Mouse (Mus musculus) MEL (cell line): Measurements from ENCODE around the gene Slc24a4.

Source experiments
- CTCF ChIP-seq, 3 experiments: IDR thresholded peaks in 2 of 3; conservative IDR thresholded peaks in 1 of 3; 2 replicates each; pipeline ENCODE4 v1.5.1; 2011 to 2012; ENCODE audit warnings: low read length in 3 of 3, low read depth in 2 of 3, mild to moderate bottlenecking in 2 of 3, improper control_type of control experiment in 1 of 3, inconsistent platforms in 1 of 3, mixed read lengths in 1 of 3, moderate library complexity in 1 of 3; ENCODE audit not compliant: control insufficient read depth in 1 of 3, insufficient read depth in 1 of 3, poor library complexity in 1 of 3, severe bottlenecking in 1 of 3
- HCFC1 ChIP-seq: IDR thresholded peaks from 2 replicates; pipeline ENCODE4 v1.6.1; 2012; ENCODE audit warnings: low read depth, mild to moderate bottlenecking, inconsistent platforms, low read length, improper control_type of control experiment, moderate library complexity
- MAX ChIP-seq: IDR thresholded peaks from 2 replicates; pipeline ENCODE4 v1.6.1; 2011; ENCODE audit warnings: low read length, improper control_type of control experiment
- MXI1 ChIP-seq: IDR thresholded peaks from 2 replicates; pipeline ENCODE4 v1.6.1; 2011; ENCODE audit warnings: mild to moderate bottlenecking, low read depth, low read length, improper control_type of control experiment
- MYC ChIP-seq: IDR thresholded peaks from 2 replicates; pipeline ENCODE4 v1.6.1; 2011; ENCODE audit warnings: low read depth, mild to moderate bottlenecking, low read length, improper control_type of control experiment, moderate library complexity
- POLR2A ChIP-seq, 2 experiments: IDR thresholded peaks; 2 replicates each; pipeline ENCODE4 v1.6.1; 2011 to 2012; ENCODE audit warnings: low read length in 2 of 2, mild to moderate bottlenecking in 2 of 2, control low read depth in 1 of 2, improper control_type of control experiment in 1 of 2, low read depth in 1 of 2, moderate library complexity in 1 of 2; ENCODE audit not compliant: control insufficient read depth in 1 of 2, insufficient read depth in 1 of 2, poor library complexity in 1 of 2
- SMC3 ChIP-seq: IDR thresholded peaks from 2 replicates; pipeline ENCODE4 v1.6.1; 2011; ENCODE audit warnings: low read depth, low read length, improper control_type of control experiment
- TAL1 ChIP-seq: IDR thresholded peaks from 2 replicates; pipeline ENCODE4 v1.6.1; 2012; ENCODE audit warnings: mild to moderate bottlenecking, inconsistent platforms, low read length, moderate library complexity, mixed read lengths
- USF1 ChIP-seq: IDR thresholded peaks from 2 replicates; pipeline ENCODE4 v1.6.1; 2014; ENCODE audit warnings: low read depth, mild to moderate bottlenecking, inconsistent platforms, low read length, improper control_type of control experiment, moderate library complexity
- ZMIZ1 ChIP-seq: IDR thresholded peaks from 2 replicates; pipeline ENCODE4 v1.6.1; 2012; ENCODE audit warnings: low read depth, mild to moderate bottlenecking, inconsistent platforms, low read length, improper control_type of control experiment, moderate library complexity

DNA sequence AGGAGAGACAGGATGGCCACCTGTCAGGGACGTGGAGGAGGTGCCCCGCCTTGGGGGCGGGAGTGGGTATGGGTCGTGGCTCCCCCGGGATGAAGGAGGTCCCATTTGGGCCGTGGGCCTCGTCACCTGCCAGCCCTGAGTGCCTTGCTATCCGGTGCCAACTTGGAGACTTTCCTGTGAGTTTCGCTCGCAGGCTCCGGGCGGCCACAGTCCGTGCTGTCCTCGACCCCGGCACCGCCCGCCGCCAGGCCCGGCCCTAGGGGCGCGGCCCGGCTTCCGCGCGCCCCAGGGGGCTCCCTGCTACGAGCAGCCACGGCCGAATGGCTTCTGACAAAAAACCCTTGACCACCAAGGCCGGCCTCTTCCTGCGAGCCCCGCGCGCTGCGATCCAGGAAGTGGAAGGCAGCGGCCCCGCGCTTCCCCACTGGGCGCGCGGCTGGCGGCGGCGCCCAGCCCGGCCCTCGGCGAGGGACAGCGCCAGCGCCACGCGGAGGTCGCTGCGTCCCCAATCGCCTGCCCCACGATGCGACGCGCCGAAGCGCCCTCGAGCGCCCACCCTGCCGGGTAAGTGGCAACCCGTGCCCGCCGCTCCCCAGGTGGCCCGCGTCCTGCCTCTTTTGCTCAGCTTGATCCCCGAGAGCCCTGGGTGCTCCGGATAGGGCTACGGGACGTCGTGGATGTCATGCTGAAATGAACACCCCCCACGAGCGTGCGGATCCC, 154.4 kb downstream of the Slc24a4 start, which contains the start of gene Rin3:
- TF ChIP-seq USF1 = no peak
- TF ChIP-seq TAL1 = no peak
- TF ChIP-seq SMC3 = no peak
- TF ChIP-seq MXI1 = no peak
- TF ChIP-seq CTCF (IDR thresholded peaks at IDR 0.05 in 2 of 3, conservative IDR thresholded peaks at IDR 0.05 in 1 of 3; ENCODE audit: control insufficient read depth in 1 of 3, insufficient read depth in 1 of 3, low read depth in 2 of 3, low read length in 3 of 3, poor library complexity in 1 of 3, severe bottlenecking in 1 of 3) = no peak
- TF ChIP-seq HCFC1 = no peak
- no peak for TF ChIP-seq POLR2A (IDR thresholded peaks at IDR 0.05; ENCODE audit: control insufficient read depth in 1 of 2, insufficient read depth in 1 of 2, low read depth in 1 of 2, low read length in 2 of 2, poor library complexity in 1 of 2)
- no peak for TF ChIP-seq MYC
- TF ChIP-seq MAX = no peak
- no peak for TF ChIP-seq ZMIZ1
